Mouse (Mus musculus): ENCODE data around the gene Erbb4. TPM values are rescaled to one million over a fixed set of nuclear protein-coding genes. Genes with fewer than 3 reads are reported as not detected.
"Not testable (repeated sequence)": the region's sequence is repeated elsewhere in the genome, so short reads cannot be mapped to it uniquely, and the experiment has no call there.

The Erbb4 gene
- polyA plus RNA-seq, 1 experiment, result not detected

DNA sequence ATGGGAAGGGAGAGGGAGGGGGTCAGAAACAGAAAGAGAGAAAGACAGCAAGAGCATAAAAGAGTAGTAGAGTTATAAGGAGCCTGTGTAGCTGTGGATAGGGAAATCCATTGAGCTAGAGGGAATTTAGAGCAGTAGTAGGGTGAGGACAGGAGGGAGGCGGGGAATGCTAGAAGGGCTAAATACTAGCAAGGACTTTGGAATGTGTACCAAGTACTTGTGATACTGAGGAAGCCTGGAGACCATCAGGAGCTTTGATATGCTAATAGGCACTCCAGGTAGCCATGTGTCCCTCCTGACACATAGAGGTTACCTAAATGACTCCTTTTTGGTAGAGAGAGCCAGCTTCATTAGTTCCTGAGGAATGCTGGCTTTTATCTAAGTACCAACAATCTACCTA, 327.8 kb downstream of the Erbb4 start:
- no peak overlapping the region for H3ac ChIP-seq (ENCODE audit: control insufficient read depth, insufficient read length)
- TF ChIP-seq POLR2AphosphoS2 (IDR thresholded peaks at IDR 0.05; ENCODE audit: insufficient read length, low read depth), result no peak
- TF ChIP-seq POLR2A (IDR thresholded peaks at IDR 0.05; ENCODE audit: insufficient read length, low read depth), result no peak
- no peak for TF ChIP-seq SRF (IDR thresholded peaks at IDR 0.05; ENCODE audit: control insufficient read depth, insufficient read length, low read depth)
- no peak for TF ChIP-seq MYOG (IDR thresholded peaks at IDR 0.05; ENCODE audit: control insufficient read depth in 1 of 3, insufficient read depth in 1 of 3, insufficient read length in 2 of 3, low read depth in 2 of 3)
- TF ChIP-seq REST (IDR thresholded peaks at IDR 0.05; ENCODE audit: insufficient read depth, insufficient read length), result no peak
- no peak for TF ChIP-seq TCF3 (IDR thresholded peaks at IDR 0.05; ENCODE audit: insufficient read length, low read depth)
- no peak for TF ChIP-seq MYOD1 (IDR thresholded peaks at IDR 0.05; ENCODE audit: control insufficient read depth in 1 of 3, insufficient read length in 2 of 3, low read depth in 2 of 3)
- no peak overlapping the region for H3K4me3 ChIP-seq
- H3K27me3 ChIP-seq (ENCODE audit: control insufficient read depth, insufficient read depth, insufficient read length), result no peaks in the 10 kb centered on the region
- H3K79me2 ChIP-seq (ENCODE audit: control insufficient read depth, insufficient read depth), result no peaks in the 10 kb centered on the region
- H3K36me3 ChIP-seq (ENCODE audit: control insufficient read depth, insufficient read depth), result no peaks in the 10 kb centered on the region
- no peak overlapping the region for H3K4me2 ChIP-seq (ENCODE audit: low read depth)

- H3K36me3 ChIP-seq (ENCODE audit: control insufficient read depth, insufficient read depth); H3K79me2 ChIP-seq (ENCODE audit: control insufficient read depth, insufficient read depth); H3K27me3 ChIP-seq (ENCODE audit: control insufficient read depth, insufficient read depth, insufficient read length); H3K4me2 ChIP-seq (ENCODE audit: low read depth); H3ac ChIP-seq (ENCODE audit: control insufficient read depth, insufficient read length); H3K4me3 ChIP-seq: not testable (repeated sequence)
Measured at GRCm38 (mm10) chr1:68766095-68766494, 341.8 kb downstream of the Erbb4 start.

- Histone ChIP-seq H3K4me3 (no peak overlapping the region), H3ac (ENCODE audit: control insufficient read depth, insufficient read length) (no peak overlapping the region)
- TF ChIP-seq POLR2A (IDR thresholded peaks at IDR 0.05; ENCODE audit: insufficient read length, low read depth) (no peak), E2F4 (IDR thresholded peaks at IDR 0.05; ENCODE audit: insufficient read depth) (no peak), REST (IDR thresholded peaks at IDR 0.05; ENCODE audit: insufficient read depth, insufficient read length) (no peak), SRF (IDR thresholded peaks at IDR 0.05; ENCODE audit: control insufficient read depth, insufficient read length, low read depth) (no peak), USF1 (IDR thresholded peaks at IDR 0.05; ENCODE audit: low read depth) (no peak), MYOD1 (IDR thresholded peaks at IDR 0.05; ENCODE audit: control insufficient read depth in 1 of 3, insufficient read length in 2 of 3, low read depth in 2 of 3) (no peak), CEBPB (IDR thresholded peaks at IDR 0.05; ENCODE audit: insufficient read depth, poor library complexity, severe bottlenecking) (no peak), TCF12 (IDR thresholded peaks at IDR 0.05; ENCODE audit: insufficient read depth, poor library complexity, severe bottlenecking) (no peak), POLR2AphosphoS2 (IDR thresholded peaks at IDR 0.05; ENCODE audit: insufficient read length, low read depth) (no peak), MYOG (IDR thresholded peaks at IDR 0.05; ENCODE audit: control insufficient read depth in 1 of 3, insufficient read depth in 1 of 3, insufficient read length in 2 of 3, low read depth in 2 of 3) (no peak), TCF3 (IDR thresholded peaks at IDR 0.05; ENCODE audit: insufficient read length, low read depth) (no peak), MAX (IDR thresholded peaks at IDR 0.05; ENCODE audit: low read depth) (no peak)
Measured at GRCm38 (mm10) chr1:68762456-68762855, 345.4 kb downstream of the Erbb4 start.

GRCm38 (mm10) chr1:68748976-68749375, 358.9 kb downstream of the Erbb4 start:
- no peak overlapping the region for H3K4me2 ChIP-seq (ENCODE audit: low read depth)
- no peak overlapping the region for H3ac ChIP-seq (ENCODE audit: control insufficient read depth, insufficient read length)
- H3K36me3 ChIP-seq (ENCODE audit: control insufficient read depth, insufficient read depth), result no peaks in the 10 kb centered on the region

More at GRCm38 (mm10) chr1:68762456-68762855, 345.4 kb downstream of the Erbb4 start:
- no peak overlapping the region for H3K4me2 ChIP-seq (ENCODE audit: low read depth)
- H3K27me3 ChIP-seq (ENCODE audit: control insufficient read depth, insufficient read depth, insufficient read length), result no peaks in the 10 kb centered on the region
- no peaks in the 10 kb centered on the region for H3K36me3 ChIP-seq (ENCODE audit: control insufficient read depth, insufficient read depth)
- H3K79me2 ChIP-seq (ENCODE audit: control insufficient read depth, insufficient read depth), result no peaks in the 10 kb centered on the region

DNA sequence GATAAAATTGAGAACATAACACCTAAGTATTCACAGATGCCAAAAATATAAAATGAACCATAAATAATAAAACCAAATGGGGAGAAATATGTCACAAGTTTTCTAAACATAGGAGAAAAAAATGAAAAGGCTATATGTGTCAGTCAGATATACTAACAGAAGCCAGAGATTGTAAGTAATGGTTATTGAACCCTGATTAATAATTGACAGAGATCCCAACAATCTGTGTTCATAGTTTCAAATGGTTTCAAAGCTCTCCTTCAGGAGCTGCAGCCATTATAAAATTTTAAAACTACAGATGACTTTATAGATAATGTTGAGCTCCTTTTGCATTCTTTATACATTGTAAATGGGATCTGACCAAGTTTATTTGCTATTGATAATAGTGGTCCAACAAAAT, 426.4 kb downstream of the Erbb4 start:
- H3K27me3 ChIP-seq (ENCODE audit: control insufficient read depth, insufficient read depth, insufficient read length), result no peaks in the 10 kb centered on the region
- TF ChIP-seq USF1 (IDR thresholded peaks at IDR 0.05; ENCODE audit: low read depth), result no peak
- no peak for TF ChIP-seq TCF12 (IDR thresholded peaks at IDR 0.05; ENCODE audit: insufficient read depth, poor library complexity, severe bottlenecking)
- no peaks in the 10 kb centered on the region for H3K79me2 ChIP-seq (ENCODE audit: control insufficient read depth, insufficient read depth)
- H3K36me3 ChIP-seq (ENCODE audit: control insufficient read depth, insufficient read depth), result no peaks in the 10 kb centered on the region
- no peak overlapping the region for H3K4me2 ChIP-seq (ENCODE audit: low read depth)
- no peak overlapping the region for H3ac ChIP-seq (ENCODE audit: control insufficient read depth, insufficient read length)
- no peak overlapping the region for H3K4me3 ChIP-seq

More at GRCm38 (mm10) chr1:68748976-68749375, 358.9 kb downstream of the Erbb4 start:
- Histone ChIP-seq H3K27me3 (ENCODE audit: control insufficient read depth, insufficient read depth, insufficient read length) (no peaks in the 10 kb centered on the region), H3K4me3 (no peak overlapping the region), H3K79me2 (ENCODE audit: control insufficient read depth, insufficient read depth) (no peaks in the 10 kb centered on the region)
- TF ChIP-seq POLR2AphosphoS2 (IDR thresholded peaks at IDR 0.05; ENCODE audit: insufficient read length, low read depth) (no peak), MAX (IDR thresholded peaks at IDR 0.05; ENCODE audit: low read depth) (no peak), SRF (IDR thresholded peaks at IDR 0.05; ENCODE audit: control insufficient read depth, insufficient read length, low read depth) (no peak), TCF3 (IDR thresholded peaks at IDR 0.05; ENCODE audit: insufficient read length, low read depth) (no peak), CEBPB (IDR thresholded peaks at IDR 0.05; ENCODE audit: insufficient read depth, poor library complexity, severe bottlenecking) (no peak), REST (IDR thresholded peaks at IDR 0.05; ENCODE audit: insufficient read depth, insufficient read length) (no peak), USF1 (IDR thresholded peaks at IDR 0.05; ENCODE audit: low read depth) (no peak), MYOG (IDR thresholded peaks at IDR 0.05; ENCODE audit: control insufficient read depth in 1 of 3, insufficient read depth in 1 of 3, insufficient read length in 2 of 3, low read depth in 2 of 3) (no peak), POLR2A (IDR thresholded peaks at IDR 0.05; ENCODE audit: insufficient read length, low read depth) (no peak), MYOD1 (IDR thresholded peaks at IDR 0.05; ENCODE audit: control insufficient read depth in 1 of 3, insufficient read length in 2 of 3, low read depth in 2 of 3) (no peak), E2F4 (IDR thresholded peaks at IDR 0.05; ENCODE audit: insufficient read depth) (no peak)
